Mouse (Mus musculus): ENCODE results near the gene Ifnlr1. TPM values are rescaled to one million over a fixed set of nuclear protein-coding genes. Genes with fewer than 3 reads are reported as not detected.

The Ifnlr1 gene
- total RNA-seq, 1 experiment from 2014 or later: 5.9 TPM

- ATAC-seq (ENCODE audit: extremely low read depth, insufficient number of reproducible peaks, low FRiP score, poor library complexity, severe bottlenecking): no peak
Measured at GRCm38 (mm10) chr4:135681789-135682188, 4.3 kb upstream of the Ifnlr1 start.

DNA sequence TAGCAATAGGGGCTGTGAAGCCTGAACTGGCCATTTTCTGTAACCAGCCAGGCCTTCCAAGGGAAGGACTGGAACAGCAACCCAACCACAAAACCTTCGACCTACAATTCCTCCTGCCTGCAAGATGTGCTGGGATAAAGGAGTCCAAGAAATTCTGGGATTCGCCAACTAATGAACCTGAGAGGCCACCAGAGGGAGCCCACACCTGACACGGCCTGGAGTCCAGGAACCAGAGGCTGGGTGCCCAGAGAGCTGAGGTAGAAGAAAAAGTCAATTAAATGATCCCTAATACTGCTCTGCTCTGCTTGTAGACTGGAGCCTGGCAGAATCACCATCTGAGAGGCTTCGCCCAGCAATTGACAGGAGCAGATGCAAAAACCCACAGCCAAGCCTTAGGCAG is 2.5 kb upstream of the Ifnlr1 start:
- no peak for ATAC-seq (ENCODE audit: extremely low read depth, insufficient number of reproducible peaks, low FRiP score, poor library complexity, severe bottlenecking)

GRCm38 (mm10) chr4:135684731-135685130 is 1.4 kb upstream of the Ifnlr1 start:
- no peak for ATAC-seq (ENCODE audit: extremely low read depth, insufficient number of reproducible peaks, low FRiP score, poor library complexity, severe bottlenecking)

- no peak for ATAC-seq (ENCODE audit: extremely low read depth, insufficient number of reproducible peaks, low FRiP score, poor library complexity, severe bottlenecking)
Measured at GRCm38 (mm10) chr4:135686568-135686953, 474 bp downstream of the Ifnlr1 start.

GRCm38 (mm10) chr4:135689797-135690196 is 3.7 kb downstream of the Ifnlr1 start:
- ATAC-seq (ENCODE audit: extremely low read depth, insufficient number of reproducible peaks, low FRiP score, poor library complexity, severe bottlenecking): no peak

GRCm38 (mm10) chr4:135690241-135690640 is 4.2 kb downstream of the Ifnlr1 start:
- ATAC-seq (ENCODE audit: extremely low read depth, insufficient number of reproducible peaks, low FRiP score, poor library complexity, severe bottlenecking): no peak

- no peak for ATAC-seq (ENCODE audit: extremely low read depth, insufficient number of reproducible peaks, low FRiP score, poor library complexity, severe bottlenecking)
Measured at GRCm38 (mm10) chr4:135692916-135693315, 6.8 kb downstream of the Ifnlr1 start.

GRCm38 (mm10) chr4:135698498-135698897 is 12.4 kb downstream of the Ifnlr1 start:
- ATAC-seq (ENCODE audit: extremely low read depth, insufficient number of reproducible peaks, low FRiP score, poor library complexity, severe bottlenecking): no peak

GRCm38 (mm10) chr4:135703497-135703896 is 17.4 kb downstream of the Ifnlr1 start:
- ATAC-seq (ENCODE audit: extremely low read depth, insufficient number of reproducible peaks, low FRiP score, poor library complexity, severe bottlenecking): no peak

DNA sequence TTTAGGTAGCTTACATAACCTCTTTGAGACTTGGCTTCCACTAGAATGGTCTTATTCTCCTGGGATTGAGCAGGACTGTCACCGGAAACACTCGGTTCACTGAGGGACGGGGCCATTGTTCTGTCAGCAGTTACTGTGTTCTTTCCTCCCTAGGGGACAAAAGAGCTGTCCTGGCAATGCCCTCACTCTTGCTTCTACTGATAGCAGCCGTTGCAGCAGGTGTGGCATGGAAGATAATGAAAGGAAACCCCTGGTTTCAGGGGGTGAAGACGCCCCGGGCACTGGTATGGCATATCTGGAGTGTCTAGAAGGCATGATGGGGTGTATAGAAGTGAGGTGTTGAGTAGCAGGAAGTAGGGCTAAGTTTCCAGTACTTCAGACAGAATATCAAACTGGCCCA is 17.9 kb downstream of the Ifnlr1 start:
- ATAC-seq (ENCODE audit: extremely low read depth, insufficient number of reproducible peaks, low FRiP score, poor library complexity, severe bottlenecking): no peak

DNA sequence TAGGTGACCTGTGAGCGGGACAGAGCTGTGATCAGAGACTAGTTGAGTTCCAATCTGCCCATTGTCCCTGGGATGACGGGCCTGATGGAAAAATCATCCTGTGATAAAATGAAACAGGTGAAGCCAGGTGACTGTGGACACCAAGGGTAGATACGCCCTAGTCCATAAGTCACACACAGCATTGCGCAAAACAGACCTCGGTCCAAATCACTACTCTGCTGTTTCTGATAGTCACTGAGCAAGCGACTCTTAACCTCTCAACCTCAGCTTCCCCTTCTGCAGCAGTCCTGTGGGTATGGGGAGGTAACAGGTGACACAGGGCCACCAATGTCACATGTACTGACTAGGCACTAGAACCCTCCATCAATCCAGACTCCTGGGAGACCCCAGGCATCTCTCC is 20.0 kb downstream of the Ifnlr1 start:
- ATAC-seq (ENCODE audit: extremely low read depth, insufficient number of reproducible peaks, low FRiP score, poor library complexity, severe bottlenecking): no peak

DNA sequence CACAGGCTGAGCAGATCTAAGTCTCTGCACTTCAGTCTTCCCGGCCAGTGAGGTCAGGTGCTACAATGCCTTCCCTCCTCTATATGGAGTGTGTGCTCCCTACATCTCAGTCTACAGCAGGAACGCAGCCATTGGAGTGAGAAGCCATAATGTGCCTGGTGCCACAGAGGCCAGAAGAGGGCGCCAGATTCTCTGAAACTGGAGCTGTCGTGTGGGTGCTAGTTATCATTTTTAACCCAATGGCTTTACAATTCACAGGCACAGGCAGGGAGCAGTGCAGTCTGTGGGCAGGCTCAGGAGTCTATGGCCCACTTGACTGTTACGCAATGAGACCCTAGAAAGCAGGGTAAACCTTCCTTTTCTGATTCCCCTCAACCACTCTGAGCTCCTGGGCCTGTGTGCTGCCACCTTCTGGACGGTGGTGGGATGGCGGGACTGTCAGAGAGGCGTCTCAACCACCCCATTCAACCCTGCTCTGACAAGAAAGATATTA is 23.0 kb downstream of the Ifnlr1 start:
- ATAC-seq (ENCODE audit: extremely low read depth, insufficient number of reproducible peaks, low FRiP score, poor library complexity, severe bottlenecking): peak; percentile 67

DNA sequence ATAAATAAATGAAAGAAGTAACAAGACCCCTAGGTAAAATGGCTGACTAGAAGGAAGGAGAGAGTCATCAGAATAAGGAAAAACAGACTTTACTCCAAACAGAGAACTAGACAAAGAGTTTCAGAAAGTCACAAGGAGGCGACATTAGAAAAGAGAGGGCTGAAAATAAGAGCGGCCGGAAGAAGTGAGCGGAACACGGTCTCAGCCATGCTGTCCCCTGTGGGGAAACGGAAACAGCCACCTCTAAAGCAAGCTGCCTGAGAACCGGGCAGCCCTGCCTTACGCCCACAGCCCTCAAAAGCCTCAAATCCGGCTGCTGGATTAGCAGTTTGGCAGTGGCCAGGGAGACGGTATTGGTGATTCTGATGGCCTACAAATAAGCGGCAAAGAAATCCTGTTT is 23.5 kb downstream of the Ifnlr1 start:
- no peak for ATAC-seq (ENCODE audit: extremely low read depth, insufficient number of reproducible peaks, low FRiP score, poor library complexity, severe bottlenecking)

DNA sequence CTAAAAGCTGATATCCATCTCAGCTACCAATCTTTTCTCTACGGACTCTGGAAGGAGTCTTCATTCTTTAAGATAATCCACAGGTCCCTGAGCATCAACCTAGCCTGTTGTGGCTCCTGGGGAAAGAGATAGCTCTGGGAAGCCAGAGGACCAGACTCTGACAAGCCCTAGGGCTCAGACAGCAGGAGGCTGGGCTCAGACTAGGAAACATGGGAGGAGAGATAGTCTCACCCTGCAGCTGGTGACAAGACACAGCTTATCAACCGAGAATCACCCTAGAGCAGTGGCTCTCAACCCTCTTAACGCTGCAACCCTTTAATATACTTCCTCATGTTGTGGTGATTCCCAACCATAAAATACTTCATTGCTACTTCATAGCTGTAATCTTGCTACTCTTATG is 24.3 kb downstream of the Ifnlr1 start:
- ATAC-seq (ENCODE audit: extremely low read depth, insufficient number of reproducible peaks, low FRiP score, poor library complexity, severe bottlenecking): no peak

GRCm38 (mm10) chr4:135714776-135715175 is 28.7 kb downstream of the Ifnlr1 start:
- ATAC-seq (ENCODE audit: extremely low read depth, insufficient number of reproducible peaks, low FRiP score, poor library complexity, severe bottlenecking): no peak

DNA sequence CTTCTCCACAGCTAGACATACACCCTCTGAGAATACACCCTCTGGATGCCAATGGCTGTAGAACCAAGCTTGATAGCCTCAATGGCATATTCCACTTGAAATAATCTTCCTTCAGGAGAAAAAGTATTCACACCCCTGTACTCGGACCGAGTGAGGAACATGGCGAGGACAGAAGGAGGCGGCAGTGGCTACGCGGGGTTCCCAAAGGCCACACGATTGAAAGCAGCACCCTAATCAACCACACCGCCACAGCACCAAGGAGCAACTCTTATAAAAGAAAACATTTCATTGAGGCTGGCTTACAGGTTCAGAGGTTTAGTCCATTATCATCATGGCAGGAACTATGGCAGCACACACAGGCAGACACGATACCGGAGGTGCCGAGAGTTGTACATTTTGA is 30.4 kb downstream of the Ifnlr1 start:
- 0 out of 2 replicates have a peak, but pooled peaks have one; percentile 43 for ATAC-seq (ENCODE audit: extremely low read depth, insufficient number of reproducible peaks, low FRiP score, poor library complexity, severe bottlenecking)

DNA sequence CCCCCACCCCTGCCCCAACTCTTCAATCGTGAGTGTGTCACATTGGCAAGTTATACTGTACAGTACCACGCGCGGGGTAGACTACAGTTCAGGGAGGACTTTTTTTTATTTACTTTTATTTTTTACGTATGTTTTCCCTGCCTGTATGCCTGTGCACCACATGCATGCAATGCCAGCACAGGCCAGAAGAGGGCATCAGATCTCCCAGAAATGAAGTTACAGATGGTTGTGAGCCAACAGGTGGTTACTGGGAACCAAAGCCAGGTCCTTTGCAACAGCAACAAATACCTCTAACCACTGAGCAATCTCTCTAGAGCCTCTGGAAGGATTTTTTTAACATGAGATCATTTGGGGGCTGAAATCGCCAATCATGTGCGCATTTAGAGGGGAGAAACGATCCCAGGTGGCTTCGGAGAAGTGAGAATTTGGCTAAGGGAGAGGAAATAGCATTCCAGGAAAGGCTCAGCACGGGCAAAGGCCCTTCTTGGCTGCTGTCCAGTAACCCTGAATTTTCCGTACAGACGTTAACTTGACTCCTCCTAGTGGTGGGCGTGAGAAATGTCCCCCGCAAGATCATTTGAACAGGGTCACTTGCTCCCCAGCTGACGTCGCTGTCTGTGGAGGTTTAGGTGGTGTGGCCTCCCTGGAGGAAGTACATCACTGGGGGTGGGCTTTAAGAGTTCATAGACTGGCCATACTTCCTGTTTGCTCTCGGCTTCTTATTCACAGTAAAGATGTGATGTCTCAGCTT is 36.6 kb downstream of the Ifnlr1 start:
- ATAC-seq (ENCODE audit: extremely low read depth, insufficient number of reproducible peaks, low FRiP score, poor library complexity, severe bottlenecking): no peak

GRCm38 (mm10) chr4:135726416-135726815 is 40.3 kb downstream of the Ifnlr1 start:
- ATAC-seq (ENCODE audit: extremely low read depth, insufficient number of reproducible peaks, low FRiP score, poor library complexity, severe bottlenecking): no peak

GRCm38 (mm10) chr4:135727817-135728216 is 41.7 kb downstream of the Ifnlr1 start, which contains the start of gene Il22ra1:
TSS of gene Il22ra1 (plus strand) at chr4:135728172.
- ATAC-seq (ENCODE audit: extremely low read depth, insufficient number of reproducible peaks, low FRiP score, poor library complexity, severe bottlenecking): no peak

DNA sequence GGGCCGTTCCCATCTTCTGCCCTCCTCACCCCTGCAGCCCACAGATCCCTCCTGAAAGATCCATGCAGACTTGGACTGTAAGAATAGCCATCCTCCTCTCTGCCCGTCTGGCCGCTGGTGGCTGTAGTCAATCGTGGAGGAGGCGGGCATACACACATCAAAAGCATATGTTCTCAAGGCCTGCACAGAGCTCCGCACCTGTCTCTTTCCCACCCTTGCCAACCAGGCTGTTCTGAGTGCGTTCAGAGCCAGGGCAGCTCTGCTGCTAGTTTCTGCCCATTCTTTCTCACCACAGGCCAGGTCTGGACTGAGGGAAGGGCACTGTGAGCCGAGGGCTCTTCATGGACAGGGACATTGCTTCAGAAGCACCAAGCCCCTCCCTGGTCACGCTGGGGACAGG is 44.1 kb downstream of the Ifnlr1 start:
- ATAC-seq (ENCODE audit: extremely low read depth, insufficient number of reproducible peaks, low FRiP score, poor library complexity, severe bottlenecking): no peak

DNA sequence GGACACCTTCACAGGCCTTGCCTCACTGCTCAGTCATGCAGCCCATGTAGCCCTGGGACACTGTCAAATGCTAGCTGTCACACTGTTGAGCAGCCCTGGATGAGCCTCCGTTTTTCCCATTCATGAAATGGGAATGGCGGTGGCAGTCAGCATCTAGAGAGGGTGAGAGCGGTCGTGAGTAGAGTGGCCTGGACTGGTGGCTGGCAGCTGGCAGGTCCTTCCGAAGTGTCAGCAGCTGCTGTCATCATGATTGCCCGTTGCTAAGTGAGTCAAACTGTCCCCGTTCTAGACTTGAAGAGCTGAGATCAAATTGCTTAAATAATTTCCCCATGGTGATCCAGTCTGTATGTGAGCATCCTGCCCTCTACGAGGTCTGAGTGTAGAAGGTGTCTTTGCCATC is 44.9 kb downstream of the Ifnlr1 start:
- ATAC-seq (ENCODE audit: extremely low read depth, insufficient number of reproducible peaks, low FRiP score, poor library complexity, severe bottlenecking): no peak
